Mouse (Mus musculus) CH12F3 (cell line): ENCODE results near the gene Wfdc10.
"Not testable (repeated sequence)": the region's sequence is repeated elsewhere in the genome, so short reads cannot be mapped to it uniquely, and the experiment has no call there.

Experiments used
- in situ Hi-C: fragments of 300-500 bp; cut with MboI; formaldehyde crosslinking; loops from 2 replicates; pipeline ENCODE4 v1.14.3; 2020; ENCODE audit warnings: low sequenced_read_pairs

Wfdc10 gene

GRCm38 (mm10) chr2:164655858-164656257 lies at the start of gene Wfdc10:
Gene Wfdc10 (plus strand): TSS chr2:164656046.
- in situ Hi-C loops = no loop called here

GRCm38 (mm10) chr2:164608781-164609180 lies 47.1 kb upstream of the Wfdc10 start:
- in situ Hi-C loops = loop anchor here (10.0 kb wide), 1 partner anchor 116 kb away; no protein-coding TSS in a partner anchor

- in situ Hi-C loops = not testable (repeated sequence)
Measured at GRCm38 (mm10) chr2:164613471-164613870, 42.4 kb upstream of the Wfdc10 start, which contains the start of the genes Wfdc6b and Wfdc8. Gene Wfdc6b (plus strand): TSS chr2:164613522. Gene Wfdc8 (minus strand): TSS chr2:164613626.

GRCm38 (mm10) chr2:164615386-164615785 lies 40.5 kb upstream of the Wfdc10 start:
- in situ Hi-C loops = no loop called here

GRCm38 (mm10) chr2:164619050-164619449 lies 36.8 kb upstream of the Wfdc10 start:
- in situ Hi-C loops = no loop called here

- in situ Hi-C loops = no loop called here
Measured at GRCm38 (mm10) chr2:164621775-164622174, 34.1 kb upstream of the Wfdc10 start.

- in situ Hi-C loops = no loop called here
Measured at GRCm38 (mm10) chr2:164635266-164635665, 20.6 kb upstream of the Wfdc10 start.

GRCm38 (mm10) chr2:164638696-164639095 lies 17.1 kb upstream of the Wfdc10 start, which contains the start of gene Wfdc16:
Gene Wfdc16 (minus strand): TSS chr2:164638796.
- in situ Hi-C loops = no loop called here

GRCm38 (mm10) chr2:164641129-164641528 lies 14.7 kb upstream of the Wfdc10 start:
- in situ Hi-C loops = no loop called here

DNA sequence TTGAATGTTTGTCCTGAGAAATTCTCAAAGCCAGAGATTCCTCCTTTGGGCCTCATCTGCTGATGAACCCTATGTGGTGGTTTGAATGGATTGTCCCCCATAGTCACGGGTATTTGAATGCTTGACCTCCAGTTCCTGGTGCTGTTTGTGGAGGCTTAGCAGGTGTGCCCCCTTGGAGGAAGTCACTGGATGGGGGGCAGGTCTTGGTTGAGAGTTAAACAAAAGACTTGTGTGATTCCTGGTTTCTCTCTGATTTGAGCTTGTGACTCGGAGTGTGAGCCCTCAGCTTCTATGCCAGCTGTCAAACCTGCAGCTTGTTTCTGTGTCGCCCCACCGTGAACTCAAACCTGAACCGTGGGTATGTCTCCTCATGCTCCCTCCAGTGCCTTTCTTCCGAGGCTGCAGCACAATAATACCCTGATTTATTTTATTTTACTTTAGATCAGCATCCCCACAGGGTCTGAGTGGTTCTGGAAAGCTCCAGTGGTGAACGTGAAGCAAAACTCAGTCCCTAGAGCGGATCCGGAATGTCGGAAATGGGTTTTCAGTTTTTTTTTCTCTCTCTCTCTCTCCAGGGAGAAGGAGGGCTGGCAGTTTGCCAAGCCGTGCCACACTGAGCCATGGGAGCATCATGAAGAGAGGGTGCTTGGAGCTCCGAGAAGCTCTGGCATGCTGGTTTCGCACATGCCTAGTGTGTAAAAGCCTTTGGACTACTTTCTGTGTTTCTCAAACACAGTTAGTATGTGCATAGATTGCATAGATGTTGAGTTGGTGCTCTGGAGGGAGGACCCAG lies 13.8 kb upstream of the Wfdc10 start:
- in situ Hi-C loops = no loop called here

- in situ Hi-C loops = no loop called here
Measured at GRCm38 (mm10) chr2:164656483-164656882, 637 bp downstream of the Wfdc10 start, which contains the start of gene Wfdc9. Gene Wfdc9 (minus strand): TSS chr2:164656583.

DNA sequence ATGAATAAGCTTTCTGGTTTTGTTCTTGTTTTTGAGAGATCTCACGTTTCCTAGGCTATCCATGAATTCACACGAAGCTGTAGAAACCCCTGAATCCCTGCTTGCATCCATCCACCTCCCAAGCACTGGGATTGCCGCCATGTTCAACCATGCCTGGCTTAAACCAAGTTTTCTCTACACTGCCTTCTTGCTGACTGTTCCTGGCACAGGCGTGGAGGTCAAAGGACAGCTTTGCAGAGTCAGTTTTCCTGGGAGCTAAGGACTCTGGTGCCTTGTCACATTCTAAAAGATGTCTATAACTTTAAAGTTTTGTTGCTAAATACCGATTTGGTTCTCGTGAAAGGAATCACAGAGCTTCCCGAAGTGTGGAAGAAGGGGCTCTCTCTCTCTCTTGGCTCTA lies 9.0 kb downstream of the Wfdc10 start:
- in situ Hi-C loops = no loop called here

GRCm38 (mm10) chr2:164670261-164670660 lies 14.4 kb downstream of the Wfdc10 start:
- in situ Hi-C loops = no loop called here

- in situ Hi-C loops = no loop called here
Measured at GRCm38 (mm10) chr2:164670938-164671337, 15.1 kb downstream of the Wfdc10 start.

DNA sequence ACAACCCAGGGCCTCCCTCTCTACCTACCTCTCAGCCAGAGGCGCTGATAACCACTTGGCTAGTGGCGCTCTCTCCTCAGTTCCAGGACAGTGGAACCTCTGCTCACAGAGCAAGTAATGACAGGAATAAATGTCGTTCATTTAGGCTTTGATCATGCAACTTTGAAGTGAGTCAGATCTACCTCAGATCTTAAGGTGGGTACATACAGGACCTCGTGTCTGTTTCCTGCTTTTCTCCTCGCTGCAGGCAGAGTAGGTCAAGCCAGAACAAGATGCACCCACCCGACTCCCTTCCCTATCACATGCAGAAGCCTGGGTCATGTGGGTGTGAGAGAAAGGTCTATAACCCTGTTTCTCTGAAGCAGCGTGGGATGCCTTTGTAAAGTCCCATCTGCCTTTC lies 18.1 kb downstream of the Wfdc10 start, which contains the start of gene Wfdc11:
Wfdc11 (minus strand) TSS at position 101 of the 400 bp plus-strand sequence.
- in situ Hi-C loops = no loop called here

DNA sequence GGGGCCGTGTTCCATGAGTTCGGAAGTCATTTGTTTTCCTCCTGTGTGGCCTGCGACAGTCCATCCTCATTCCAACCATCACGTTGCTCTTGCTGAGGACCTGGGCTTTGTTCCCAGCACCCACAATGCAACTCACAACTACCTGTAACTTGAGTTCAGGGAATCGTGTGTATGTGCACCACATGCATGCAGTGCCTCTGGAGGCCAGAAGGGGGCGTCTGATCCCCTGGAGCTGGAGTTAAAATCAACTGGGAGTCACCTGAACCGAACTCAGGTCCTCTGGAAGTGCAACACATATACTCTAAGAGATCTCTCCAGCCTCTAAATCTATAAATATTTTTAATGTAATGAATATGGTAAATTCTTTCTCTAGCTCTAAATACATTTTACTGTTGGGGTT lies 20.3 kb downstream of the Wfdc10 start:
- in situ Hi-C loops = no loop called here

GRCm38 (mm10) chr2:164676916-164677685 lies 21.3 kb downstream of the Wfdc10 start:
- in situ Hi-C loops = no loop called here

DNA sequence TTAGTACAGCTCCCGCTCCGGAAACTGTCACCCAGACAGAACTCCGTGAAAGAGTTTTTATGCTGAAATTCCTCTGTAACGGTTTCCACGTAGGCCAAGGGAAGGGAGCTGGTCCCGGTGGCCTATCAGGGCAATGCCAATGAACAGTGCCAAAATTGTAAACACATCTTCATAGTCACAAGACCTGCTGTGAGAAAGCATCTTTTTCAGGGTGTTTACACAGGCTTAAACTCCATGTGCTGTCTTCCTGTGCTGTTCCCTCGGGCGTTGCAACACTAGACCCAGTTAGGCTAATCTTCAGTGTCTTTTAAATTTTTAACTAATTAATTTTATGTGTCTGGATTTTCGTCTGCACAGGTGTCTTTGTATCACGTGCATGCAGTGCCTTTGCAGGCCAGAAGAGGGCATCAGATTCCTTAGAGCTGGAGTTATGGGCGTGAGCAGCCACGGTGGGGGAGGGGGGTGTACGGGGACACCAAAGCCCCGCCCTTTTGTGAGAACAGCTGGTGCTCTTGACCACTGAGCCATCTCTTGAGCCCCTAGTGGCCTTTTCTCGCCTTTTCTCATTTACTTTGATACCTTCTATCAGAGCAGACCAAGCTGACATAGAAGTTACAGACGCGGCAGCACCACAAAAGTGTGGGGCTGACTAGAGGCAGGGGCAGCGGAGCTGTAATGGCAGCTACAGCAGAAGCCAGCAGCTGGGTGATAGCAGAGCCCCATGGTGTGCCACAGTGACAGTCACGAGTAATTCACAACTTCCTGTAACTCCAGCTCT lies 23.2 kb downstream of the Wfdc10 start:
- in situ Hi-C loops = no loop called here

- in situ Hi-C loops = no loop called here
Measured at GRCm38 (mm10) chr2:164679906-164680305, 24.1 kb downstream of the Wfdc10 start.

GRCm38 (mm10) chr2:164684807-164685206 lies 29.0 kb downstream of the Wfdc10 start, which contains the start of gene Wfdc13:
Gene Wfdc13 (plus strand): TSS chr2:164685107.
- in situ Hi-C loops = no loop called here

DNA sequence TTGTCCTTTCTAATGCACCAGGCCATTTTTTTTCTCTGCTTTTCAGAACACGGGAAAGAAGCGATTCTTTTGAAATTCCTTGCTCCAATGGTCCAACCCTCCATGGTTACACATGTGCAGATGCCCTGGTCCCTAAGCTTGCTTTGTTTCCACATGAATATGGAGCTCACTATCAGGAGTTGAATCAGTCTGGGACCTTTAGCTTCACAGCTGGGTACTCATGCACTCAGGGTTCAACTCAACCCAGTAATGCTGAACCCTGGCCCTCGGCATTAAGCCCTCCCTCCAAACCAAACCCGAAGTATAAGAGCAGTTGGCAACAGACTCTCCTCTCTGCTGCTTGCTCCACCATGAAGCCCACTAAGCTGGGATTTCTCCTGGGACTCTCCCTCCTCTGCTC lies 42.4 kb downstream of the Wfdc10 start, which contains the start of gene Spint4:
Spint4 (plus strand) TSS at position 301 of the 400 bp plus-strand sequence.
- in situ Hi-C loops = no loop called here
